Mouse (Mus musculus): ENCODE data around the gene Opcml.

DNA sequence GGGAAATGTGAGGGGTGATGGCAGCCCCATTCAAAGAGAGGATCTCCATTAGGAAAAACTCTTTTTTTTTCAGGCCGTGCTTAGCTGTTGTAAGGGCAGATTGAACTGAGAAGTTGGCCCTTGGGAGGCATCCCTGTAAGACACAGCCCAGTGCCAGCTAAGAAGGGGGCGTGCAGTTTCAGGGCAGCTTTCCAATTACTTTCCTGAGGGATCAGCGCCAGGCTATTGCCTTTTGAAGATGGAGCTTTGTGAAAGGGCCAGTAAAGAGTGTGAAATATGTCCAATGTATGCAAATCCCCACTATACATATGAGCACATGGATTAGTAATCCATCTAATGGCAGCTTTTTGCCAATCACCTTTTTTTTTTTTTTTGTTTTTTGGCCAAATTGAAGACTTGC lies 358.9 kb downstream of the Opcml start:
- no peak for TF ChIP-seq HCFC1 (IDR thresholded peaks at IDR 0.05; ENCODE audit: borderline replicate concordance, insufficient read depth, low read length)
- TF ChIP-seq ZNF384 (IDR thresholded peaks at IDR 0.05; ENCODE audit: low read depth, low read length), result no peak
- TF ChIP-seq CHD2 (IDR thresholded peaks at IDR 0.05; ENCODE audit: low read depth, low read length), result no peak
- TF ChIP-seq MAFK (IDR thresholded peaks at IDR 0.05; ENCODE audit: insufficient read depth, low read depth, low read length), result no peak
- no peak for TF ChIP-seq ZC3H11A (IDR thresholded peaks at IDR 0.05; ENCODE audit: borderline replicate concordance, low read depth, low read length)
